9 mouse cellular contexts compared by ENCODE assay signal in genomic region chr4:148676188-148676960, GRCm38 (mm10). TPM values are rescaled to one million over a fixed set of nuclear protein-coding genes. Genes with fewer than 3 reads are reported as not detected.
A peak's percentile ranks its signal among the peaks of the same experiment; 100 is the strongest.
DNase-seq lines count a peak whose midpoint lies in the region; ATAC-seq and TF ChIP-seq lines count a peak whose summit lies in the region.
"Had no signal": no experiment of that assay in that cellular context is flagged by ENCODE, and none has a peak within 500 bp of the region (broad histone marks: within the 10 kb centered on the region; RNA-seq: fewer than 3 reads in every experiment).

No protein-coding gene starts in this region.

- H3K4me3 ChIP-seq in midbrain, embryonic 10.5 days, result no peak overlapping the region
- H3K4me3 ChIP-seq in midbrain, embryonic 16.5 days (ENCODE audit: low read depth, low read length), result no peak overlapping the region
- no peak overlapping the region for H3K4me3 ChIP-seq in liver, embryonic 11.5 days (ENCODE audit: low read depth, low read length)
- no peak overlapping the region for H3K4me3 ChIP-seq in left cerebral cortex, adult 2 months

- no peak overlapping the region for H3K9ac ChIP-seq in midbrain, embryonic 16.5 days (ENCODE audit: low read depth, low read length)
- H3K9ac ChIP-seq in liver, embryonic 11.5 days (ENCODE audit: low read depth, low read length), result no peak overlapping the region

- peak; percentile 66 for DNase-seq in midbrain, embryonic 10.5 days (ENCODE audit: low spot score)
- DNase-seq in liver, embryonic 11.5 days (ENCODE audit: low spot score), result no peak
- peak; percentile 64 for DNase-seq in neural tube, embryonic 10.5 days (ENCODE audit: extremely low spot score, low spot score)
- no peak for DNase-seq in layer of hippocampus, adult 18-20 months (ENCODE audit: low spot score in 2 of 2)
- DNase-seq in left cerebral cortex, adult 2 months (ENCODE audit: extremely low spot score in 1 of 2, low spot score in 2 of 2), result no peak
- DNase-seq in thymus, adult 18-20 months, result no peak

- H3K4me2 ChIP-seq in midbrain, embryonic 16.5 days (ENCODE audit: low read length), result no peak overlapping the region
- H3K4me2 ChIP-seq in liver, embryonic 11.5 days, result no peak overlapping the region; the same call in 1 of the 2 replicates

- H3K36me3 ChIP-seq in midbrain, embryonic 10.5 days, result no peaks in the 10 kb centered on the region
- H3K36me3 ChIP-seq in midbrain, embryonic 16.5 days (ENCODE audit: control insufficient read depth, insufficient read depth, low read length), result no peaks in the 10 kb centered on the region
- no peaks in the 10 kb centered on the region for H3K36me3 ChIP-seq in liver, embryonic 11.5 days (ENCODE audit: control insufficient read depth, insufficient read depth, low read length)
- H3K36me3 ChIP-seq: G1E had no signal

- intact Hi-C loops in left cerebral cortex, adult 2 months (cut with DNase I), result no loop called here

- no peaks in the 10 kb centered on the region for H3K9me3 ChIP-seq in midbrain, embryonic 10.5 days (replicated peaks)
- H3K9me3 ChIP-seq in midbrain, embryonic 16.5 days (replicated peaks; ENCODE audit: control insufficient read depth, low read length, poor library complexity, severe bottlenecking), result no peaks in the 10 kb centered on the region
- no peaks in the 10 kb centered on the region for H3K9me3 ChIP-seq in liver, embryonic 11.5 days (ENCODE audit: control insufficient read depth, low read length)
- H3K9me3 ChIP-seq: G1E had no signal

- WGBS in midbrain, embryonic 10.5 days, result 48% methylated on average over 16 of the region's 16 CpGs
- 48% methylated on average over 16 of the region's 16 CpGs for WGBS in midbrain, embryonic 16.5 days
- WGBS in liver, embryonic 11.5 days, result 29% methylated on average over 16 of the region's 16 CpGs

- peaks cover 32% of the 10 kb centered on the region for H3K4me1 ChIP-seq in midbrain, embryonic 10.5 days
- peaks cover 7% of the 10 kb centered on the region; the same call in 1 of the 2 replicates for H3K4me1 ChIP-seq in midbrain, embryonic 16.5 days (ENCODE audit: control insufficient read depth, insufficient read depth, low read length)
- H3K4me1 ChIP-seq in liver, embryonic 11.5 days (replicated peaks; ENCODE audit: control insufficient read depth, insufficient read depth, low read length), result peaks cover 35% of the 10 kb centered on the region

- TF ChIP-seq CTCF in left cerebral cortex, adult 2 months (IDR thresholded peaks at IDR 0.05), result no peak

- H3K27me3 ChIP-seq in midbrain, embryonic 10.5 days (ENCODE audit: low read depth, poor library complexity, severe bottlenecking), result peaks cover 34% of the 10 kb centered on the region
- H3K27me3 ChIP-seq in midbrain, embryonic 16.5 days (ENCODE audit: control insufficient read depth, insufficient read depth, low read depth, low read length), result no peaks in the 10 kb centered on the region
- no peaks in the 10 kb centered on the region for H3K27me3 ChIP-seq in liver, embryonic 11.5 days (replicated peaks; ENCODE audit: control insufficient read depth, insufficient read depth, low read length)

- no peak for ATAC-seq in midbrain, embryonic 16.5 days
- peak; percentile 48 to 51 for ATAC-seq in hematopoietic stem cell, adult 5-6 weeks (replicated peaks in 1 of 2; ENCODE audit: insufficient read depth in 1 of 2, low FRiP score in 2 of 2, low TSS enrichment in 1 of 2, low read depth in 1 of 2, poor library complexity in 2 of 2, severe bottlenecking in 2 of 2)
- peak; percentile 22 for ATAC-seq in liver, embryonic 11.5 days (replicated peaks; ENCODE audit: low FRiP score)

- peak overlapping the region; percentile 68 for H3K27ac ChIP-seq in midbrain, embryonic 10.5 days (replicated peaks)
- H3K27ac ChIP-seq in midbrain, embryonic 16.5 days (ENCODE audit: low read length), result no peak overlapping the region
- 0 out of 2 replicates have a peak overlapping the region, but pooled peaks have one; percentile 1 for H3K27ac ChIP-seq in liver, embryonic 11.5 days (ENCODE audit: low read depth, low read length)
- no peak overlapping the region for H3K27ac ChIP-seq in left cerebral cortex, adult 2 months

RNA-seq across cellular contexts. Expression of gene Gm572, which starts 33.3 kb away (rescaled TPM):
- 0.09 TPM in 1 of 2 replicates, not detected in the other for polyA plus RNA-seq in midbrain, embryonic 10.5 days (2016; fragmentation: Nextera tagmentation; extraction: Ambion mirVana)
- not detected in 2 replicates for polyA plus RNA-seq in midbrain, embryonic 16.5 days (2015; fragmentation: Nextera tagmentation; extraction: Ambion mirVana)
- total RNA-seq in hematopoietic stem cell, adult 5-6 weeks (2017), result not detected in 2 replicates
- polyA plus RNA-seq in liver, embryonic 11.5 days (2014; fragmentation: Nextera tagmentation; extraction: Ambion mirVana), result not detected in 2 replicates
- not detected for total RNA-seq in layer of hippocampus, adult 18-20 months (2021)
- total RNA-seq in left cerebral cortex, adult 2 months (2021), result not detected
- total RNA-seq: G1E had no signal
- polyA plus RNA-seq: G1E had no signal

RNA-seq across cellular contexts. Expression of gene Tardbp, which starts 49.6 kb away (rescaled TPM):
- 427 and 457 TPM in 2 replicates for polyA plus RNA-seq in midbrain, embryonic 10.5 days (2016; fragmentation: Nextera tagmentation; extraction: Ambion mirVana)
- 166 and 198 TPM in 2 replicates for polyA plus RNA-seq in midbrain, embryonic 16.5 days (2015; fragmentation: Nextera tagmentation; extraction: Ambion mirVana)
- 356 and 659 TPM in 2 replicates for total RNA-seq in hematopoietic stem cell, adult 5-6 weeks (2017)
- 226 and 230 TPM in 2 replicates for polyA plus RNA-seq in liver, embryonic 11.5 days (2014; fragmentation: Nextera tagmentation; extraction: Ambion mirVana)
- total RNA-seq in layer of hippocampus, adult 18-20 months (2021), result 100 to 1,000 TPM; 195 to 227 TPM
- total RNA-seq in left cerebral cortex, adult 2 months (2021), result 100 to 1,000 TPM; 198 to 208 TPM

Comparison
In these comparisons a context has a peak if more than half of its experiments do, and no peak if none do; other contexts are left out.
1. H3K27ac ChIP-seq: peak in midbrain, embryonic 10.5 days (single experiment) and liver, embryonic 11.5 days (single experiment); none in midbrain, embryonic 16.5 days (single experiment) and left cerebral cortex, adult 2 months (single experiment).
2. DNase-seq: peak in midbrain, embryonic 10.5 days (single experiment) and neural tube, embryonic 10.5 days (single experiment); none in liver, embryonic 11.5 days (single experiment), layer of hippocampus, adult 18-20 months (0 of 2), left cerebral cortex, adult 2 months (0 of 2) and thymus, adult 18-20 months (0 of 2).